Mouse (Mus musculus): ENCODE results near the gene Mterf1b.

The Mterf1b gene

GRCm38 (mm10) chr5:4246095-4246494 lies 53.9 kb downstream of the Mterf1b start:
- DNase-seq (ENCODE audit: low spot score): no peak

Measured in testis, postnatal 10 days (tissue).